Mouse (Mus musculus): ENCODE measurements around the gene Thbs1. TPM values are rescaled to one million over a fixed set of nuclear protein-coding genes. Genes with fewer than 3 reads are reported as not detected.
"Not testable (repeated sequence)": the region's sequence is repeated elsewhere in the genome, so short reads cannot be mapped to it uniquely, and the experiment has no call there.

Thbs1 gene
- polyA plus RNA-seq, 1 experiment = 28.7 TPM

DNA sequence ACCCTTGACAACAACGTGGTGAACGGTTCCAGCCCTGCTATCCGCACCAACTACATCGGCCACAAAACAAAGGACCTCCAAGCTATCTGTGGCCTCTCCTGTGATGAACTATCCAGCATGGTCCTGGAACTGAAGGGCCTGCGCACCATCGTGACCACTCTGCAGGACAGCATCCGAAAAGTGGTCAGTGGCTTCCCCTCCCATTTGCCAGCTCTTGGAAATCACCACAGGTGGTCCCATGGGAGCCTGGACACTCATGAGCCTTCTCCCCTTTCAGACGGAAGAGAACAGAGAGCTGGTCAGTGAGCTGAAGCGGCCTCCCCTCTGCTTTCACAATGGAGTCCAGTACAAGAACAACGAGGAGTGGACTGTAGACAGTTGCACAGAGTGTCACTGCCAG lies 3.0 kb downstream of the Thbs1 start:
- DNase-seq (ENCODE audit: low spot score) = no peak

DNA sequence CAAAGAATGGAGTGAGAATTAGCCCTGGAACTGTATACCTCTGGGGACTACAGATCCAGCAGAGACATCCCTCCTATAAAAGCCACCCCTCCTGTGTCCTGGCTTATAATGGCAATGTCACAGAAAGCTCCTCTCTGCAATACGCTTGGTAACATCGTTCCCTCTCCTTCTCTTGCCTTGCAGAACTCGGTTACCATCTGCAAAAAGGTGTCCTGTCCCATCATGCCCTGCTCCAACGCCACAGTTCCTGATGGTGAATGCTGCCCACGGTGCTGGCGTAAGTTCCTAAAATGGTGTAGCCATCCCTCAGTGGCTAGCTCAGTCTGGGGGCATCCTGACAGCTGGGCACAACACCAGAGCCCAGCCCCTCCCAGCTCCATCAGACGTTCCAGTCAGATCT lies 4.0 kb downstream of the Thbs1 start:
- DNase-seq (ENCODE audit: low spot score) = no peak

DNA sequence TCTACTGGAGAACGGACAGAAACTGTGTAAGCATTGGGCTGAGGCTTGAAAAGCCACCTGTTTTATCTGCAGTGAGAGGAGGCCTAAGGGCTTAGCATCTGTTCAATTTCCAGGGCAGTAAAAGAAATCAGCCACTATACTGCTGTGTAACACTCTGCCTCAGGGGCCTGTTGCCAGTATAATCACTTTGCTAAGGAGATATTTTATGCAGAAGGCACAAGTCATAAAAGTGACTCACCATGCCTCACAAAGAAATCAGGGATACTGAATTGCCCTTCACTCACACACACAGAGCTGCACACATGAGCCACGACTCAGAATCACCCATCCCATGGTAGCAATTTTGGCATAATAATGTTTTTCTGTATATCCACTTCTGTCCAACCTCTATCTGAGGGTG lies 4.5 kb downstream of the Thbs1 start:
- no peak for DNase-seq (ENCODE audit: low spot score)

DNA sequence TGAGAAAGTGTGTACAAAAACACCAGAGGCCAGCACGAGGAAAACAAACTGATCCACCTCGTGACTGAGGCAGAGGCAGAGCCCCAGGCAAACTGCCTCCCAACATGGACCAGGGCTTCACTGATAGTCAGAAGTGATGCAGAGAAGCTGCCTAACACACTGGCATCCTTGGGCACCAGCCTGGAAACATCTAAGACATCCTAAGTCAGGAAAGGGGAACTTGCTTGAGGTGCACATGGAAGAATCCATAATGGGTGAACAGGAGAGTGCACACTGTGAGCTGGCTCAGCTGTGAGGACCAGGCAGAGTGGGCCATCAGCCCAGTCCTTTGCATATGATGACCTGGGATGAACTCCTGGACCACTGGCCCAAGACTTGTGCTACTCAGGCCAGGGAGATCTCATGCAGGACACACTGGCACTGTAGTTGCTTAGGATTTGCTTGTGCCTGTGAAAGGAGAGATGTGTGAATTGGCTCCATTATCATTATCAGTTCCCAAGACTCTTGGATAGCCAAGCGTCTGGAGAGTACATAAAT lies 5.1 kb downstream of the Thbs1 start:
- no peak for DNase-seq (ENCODE audit: low spot score)

DNA sequence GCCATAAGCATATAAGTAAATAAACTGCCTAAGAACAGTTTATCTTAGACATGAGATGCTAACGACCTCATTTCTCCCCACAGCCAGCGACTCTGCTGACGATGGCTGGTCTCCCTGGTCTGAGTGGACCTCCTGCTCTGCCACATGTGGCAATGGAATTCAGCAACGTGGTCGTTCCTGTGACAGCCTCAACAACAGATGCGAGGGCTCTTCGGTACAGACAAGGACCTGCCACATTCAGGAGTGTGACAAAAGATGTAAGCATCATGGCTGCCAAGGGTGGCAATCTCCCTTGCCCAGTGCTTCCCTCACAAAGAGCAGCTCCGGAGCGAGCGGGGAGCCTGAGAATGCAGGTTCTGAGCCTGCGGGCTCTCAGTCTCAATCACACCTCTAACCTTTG lies 5.7 kb downstream of the Thbs1 start:
- DNase-seq (ENCODE audit: low spot score) = no peak

DNA sequence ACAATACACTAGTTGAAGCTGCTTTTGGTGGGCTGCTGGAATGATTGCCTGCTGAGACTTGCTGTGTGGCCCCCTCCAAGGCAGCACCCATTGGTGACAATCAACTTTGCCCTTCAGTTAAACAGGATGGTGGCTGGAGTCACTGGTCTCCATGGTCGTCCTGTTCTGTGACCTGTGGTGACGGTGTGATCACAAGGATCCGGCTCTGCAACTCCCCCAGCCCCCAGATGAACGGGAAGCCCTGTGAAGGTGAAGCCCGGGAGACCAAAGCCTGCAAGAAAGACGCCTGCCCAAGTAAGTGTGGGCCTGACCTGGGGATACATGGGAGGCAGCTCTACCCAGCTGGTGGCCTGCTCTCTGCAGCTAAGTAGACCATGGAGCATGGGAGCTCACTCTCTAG lies 6.4 kb downstream of the Thbs1 start:
- DNase-seq (ENCODE audit: low spot score) = no peak

DNA sequence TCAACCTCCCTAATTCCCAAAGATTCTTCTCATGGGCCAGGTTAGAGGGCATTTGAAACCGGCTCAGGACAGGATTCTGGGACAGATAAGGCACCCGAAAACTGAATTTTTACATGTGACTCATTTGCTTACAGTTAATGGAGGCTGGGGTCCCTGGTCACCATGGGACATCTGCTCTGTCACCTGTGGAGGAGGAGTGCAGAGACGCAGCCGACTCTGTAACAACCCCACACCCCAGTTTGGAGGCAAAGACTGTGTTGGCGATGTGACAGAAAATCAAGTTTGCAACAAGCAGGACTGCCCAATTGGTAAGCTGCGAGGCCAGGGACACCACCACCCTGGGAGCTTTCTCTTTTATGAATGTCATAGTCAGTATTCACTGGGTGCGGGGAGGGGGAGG lies 6.8 kb downstream of the Thbs1 start:
- DNase-seq (ENCODE audit: low spot score) = no peak

DNA sequence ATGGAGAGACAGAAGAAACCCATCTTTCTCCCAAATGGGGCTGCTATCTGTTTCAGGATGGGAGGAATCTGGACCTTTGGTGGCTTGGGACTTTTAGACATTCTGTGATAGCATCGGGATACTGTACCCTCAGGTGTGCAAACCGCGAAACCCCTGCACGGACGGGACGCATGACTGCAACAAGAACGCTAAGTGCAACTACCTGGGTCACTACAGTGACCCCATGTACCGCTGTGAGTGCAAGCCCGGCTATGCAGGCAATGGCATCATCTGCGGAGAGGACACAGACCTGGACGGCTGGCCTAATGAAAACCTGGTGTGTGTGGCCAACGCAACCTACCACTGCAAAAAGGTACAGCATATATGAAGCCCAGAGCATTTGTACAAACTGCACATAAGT lies 8.0 kb downstream of the Thbs1 start:
- no peak for DNase-seq (ENCODE audit: low spot score)

DNA sequence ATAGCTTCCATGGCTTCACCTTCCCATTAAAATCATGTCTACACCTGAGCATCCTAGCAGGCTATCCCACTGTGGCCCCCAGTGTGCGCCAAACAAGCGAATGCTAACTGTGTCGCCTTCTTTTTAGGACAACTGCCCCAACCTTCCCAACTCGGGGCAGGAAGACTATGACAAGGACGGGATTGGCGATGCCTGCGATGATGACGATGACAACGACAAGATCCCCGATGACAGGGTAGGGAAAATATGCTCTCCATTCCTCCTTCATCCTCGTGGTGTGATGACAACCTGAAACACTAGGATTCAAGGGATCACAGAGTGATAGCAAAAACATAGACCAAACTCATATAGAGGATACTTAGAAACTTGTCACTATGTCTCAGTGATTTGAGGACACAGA lies 8.4 kb downstream of the Thbs1 start:
- no peak for DNase-seq (ENCODE audit: low spot score)

DNA sequence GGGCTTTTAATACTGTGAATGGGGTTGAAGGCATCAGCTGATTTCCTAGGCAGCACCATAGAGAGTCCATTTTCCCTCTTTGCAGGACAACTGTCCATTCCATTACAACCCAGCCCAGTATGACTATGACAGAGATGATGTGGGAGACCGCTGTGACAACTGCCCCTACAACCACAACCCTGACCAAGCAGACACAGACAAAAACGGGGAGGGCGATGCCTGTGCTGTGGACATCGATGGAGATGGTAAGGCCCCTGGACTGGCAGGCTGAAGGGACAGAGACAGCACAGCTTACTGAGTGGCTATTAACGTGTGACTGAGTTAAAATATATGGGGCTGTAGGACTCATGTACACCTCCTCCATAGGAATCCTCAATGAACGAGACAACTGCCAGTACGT lies 9.1 kb downstream of the Thbs1 start:
- no peak for DNase-seq (ENCODE audit: low spot score)

DNA sequence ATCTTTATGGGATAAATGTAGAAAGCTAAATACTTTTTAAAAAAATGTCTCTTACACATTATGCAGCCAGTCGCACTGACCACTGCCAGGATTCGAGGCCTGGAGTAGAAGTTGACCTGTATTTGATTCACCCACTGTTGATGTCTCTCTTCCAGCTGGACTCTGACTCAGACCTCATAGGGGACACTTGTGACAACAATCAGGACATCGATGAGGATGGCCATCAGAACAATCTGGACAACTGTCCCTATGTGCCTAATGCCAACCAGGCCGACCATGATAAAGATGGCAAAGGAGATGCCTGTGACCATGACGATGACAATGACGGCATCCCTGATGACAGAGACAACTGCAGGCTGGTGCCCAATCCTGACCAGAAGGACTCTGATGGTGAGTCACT lies 10.6 kb downstream of the Thbs1 start:
- DNase-seq (ENCODE audit: low spot score) = no peak

DNA sequence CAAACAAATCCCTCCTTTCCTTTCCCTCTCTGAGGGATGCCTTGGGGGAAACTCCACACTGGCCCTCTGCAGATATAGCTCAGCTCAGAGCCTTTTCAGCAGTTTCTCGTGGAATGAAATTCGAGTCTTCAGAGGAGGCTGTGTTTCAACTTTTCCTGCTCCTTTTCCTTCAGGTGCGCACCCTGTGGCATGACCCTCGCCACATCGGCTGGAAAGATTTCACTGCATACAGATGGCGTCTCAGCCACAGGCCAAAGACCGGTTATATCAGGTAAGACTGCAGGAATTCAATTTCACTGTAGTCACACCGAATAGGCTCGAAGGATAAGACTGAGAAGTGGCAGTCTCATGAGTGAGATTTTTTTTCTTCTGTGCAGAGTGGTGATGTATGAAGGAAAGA lies 12.1 kb downstream of the Thbs1 start:
- DNase-seq (ENCODE audit: low spot score) = no peak

DNA sequence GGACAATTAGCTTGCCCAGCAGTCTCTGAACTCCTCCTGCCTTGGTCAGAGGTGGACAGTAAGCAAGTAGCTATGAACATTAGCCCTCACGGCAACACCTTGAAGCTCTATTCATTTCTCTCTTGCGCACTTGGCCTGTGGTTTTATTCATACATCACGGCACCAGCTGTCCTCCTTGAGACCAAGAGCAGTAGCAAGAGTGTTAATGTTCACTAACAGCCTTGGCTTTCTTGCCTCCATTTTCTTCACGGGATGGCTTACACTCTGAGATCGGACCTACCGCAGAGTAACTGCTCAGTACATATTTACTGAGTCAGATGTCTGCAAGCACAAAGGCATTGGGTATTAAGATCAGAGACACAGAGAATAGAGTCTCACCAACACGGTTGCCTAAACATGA lies 12.8 kb downstream of the Thbs1 start:
- DNase-seq (ENCODE audit: low spot score) = no peak

DNA sequence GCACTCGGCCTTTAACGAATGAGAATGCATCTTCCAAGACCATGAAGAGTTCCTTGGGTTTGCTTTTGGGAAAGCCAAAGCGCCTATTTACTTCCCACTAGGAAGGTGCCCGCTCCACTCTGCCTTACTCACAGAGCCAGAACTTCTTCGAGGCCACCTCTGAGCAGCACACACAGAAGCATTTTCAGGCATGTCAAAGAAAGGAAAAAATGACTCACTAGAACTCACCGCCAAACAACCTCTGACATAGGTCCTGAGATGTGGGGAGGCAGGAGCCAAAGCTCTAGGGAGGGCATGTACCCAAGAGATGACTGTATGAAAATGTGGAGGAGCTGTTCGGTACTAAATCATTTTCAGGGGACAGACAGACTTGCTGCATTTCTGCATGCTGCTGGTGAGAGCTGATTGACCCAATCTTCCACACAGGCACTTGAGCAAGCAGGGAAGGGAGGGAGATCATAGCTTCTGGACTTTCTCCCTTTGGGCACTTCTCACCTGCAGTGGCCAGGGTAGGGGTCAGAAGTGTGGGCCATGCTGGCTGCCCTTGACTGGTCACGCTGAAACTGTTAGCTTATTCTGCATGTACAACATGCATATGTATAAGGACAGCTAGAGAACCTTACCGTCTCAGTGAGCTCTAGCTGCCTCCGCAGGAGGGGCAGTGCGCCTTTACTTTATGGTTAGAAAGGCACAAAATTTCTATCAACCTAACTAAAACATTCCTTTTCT lies 13.7 kb downstream of the Thbs1 start:
- DNase-seq (ENCODE audit: low spot score) = no peak

DNA sequence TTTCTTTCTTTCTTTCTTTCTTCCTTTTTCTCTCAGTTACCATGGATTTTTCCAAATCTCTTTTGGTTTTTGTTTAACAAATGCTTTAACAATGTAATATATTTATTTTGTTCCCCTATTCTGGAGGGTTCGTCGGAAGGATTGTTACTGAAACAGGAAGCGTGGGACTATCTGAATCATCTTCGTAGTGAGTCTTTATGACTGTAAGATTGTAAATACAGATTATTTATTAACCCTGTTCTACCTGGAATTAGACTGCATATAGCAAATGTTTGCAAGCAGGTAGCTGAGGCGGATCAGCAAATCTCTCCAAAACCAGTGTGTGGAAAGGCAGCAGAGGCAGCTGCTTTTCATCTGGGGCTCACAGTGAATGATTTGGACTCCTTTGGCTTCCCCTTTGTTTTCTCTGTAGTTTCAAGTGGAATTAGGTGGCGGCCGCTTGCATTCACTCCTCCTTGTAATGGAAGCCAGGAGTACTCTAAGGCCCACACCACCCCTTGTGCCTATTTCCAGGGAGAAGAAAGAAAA lies 14.3 kb downstream of the Thbs1 start:
- no peak for DNase-seq (ENCODE audit: low spot score)

DNA sequence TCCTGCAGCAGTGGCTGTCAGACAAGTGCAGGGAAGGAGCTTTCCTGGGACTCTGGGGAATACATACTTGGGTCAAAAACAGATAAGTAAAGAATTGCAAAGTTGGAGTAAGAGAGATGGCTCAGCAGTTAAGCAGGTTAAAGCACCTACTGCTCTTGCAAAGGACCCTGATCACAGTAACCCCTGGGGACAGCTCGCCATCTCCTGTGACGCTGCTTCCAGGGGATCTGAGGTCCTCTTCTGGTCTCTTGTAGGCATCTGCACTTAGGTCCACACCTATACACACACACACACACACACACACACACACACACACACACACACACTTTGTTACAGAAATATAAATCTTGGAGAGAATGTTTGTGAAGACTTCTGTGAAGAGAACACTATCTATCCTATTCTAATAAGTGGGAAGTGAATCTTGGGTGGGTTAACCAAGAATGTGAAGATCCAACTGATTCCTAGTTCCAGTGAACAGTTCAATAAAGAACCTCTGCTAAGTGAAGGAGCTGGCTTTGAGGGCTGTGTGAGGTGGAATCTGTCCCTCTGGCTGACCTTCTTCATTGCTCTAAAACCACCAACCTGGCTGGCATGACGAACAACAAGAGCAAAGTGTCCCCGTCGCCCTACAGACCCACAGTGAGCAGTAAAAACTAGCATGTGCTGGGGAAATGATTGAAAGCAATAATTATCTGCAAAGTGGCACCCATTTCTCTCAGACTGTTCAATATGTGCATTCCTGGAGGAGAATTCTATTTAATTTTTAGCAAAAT lies 16.0 kb downstream of the Thbs1 start:
- DNase-seq (ENCODE audit: low spot score) = no peak

DNA sequence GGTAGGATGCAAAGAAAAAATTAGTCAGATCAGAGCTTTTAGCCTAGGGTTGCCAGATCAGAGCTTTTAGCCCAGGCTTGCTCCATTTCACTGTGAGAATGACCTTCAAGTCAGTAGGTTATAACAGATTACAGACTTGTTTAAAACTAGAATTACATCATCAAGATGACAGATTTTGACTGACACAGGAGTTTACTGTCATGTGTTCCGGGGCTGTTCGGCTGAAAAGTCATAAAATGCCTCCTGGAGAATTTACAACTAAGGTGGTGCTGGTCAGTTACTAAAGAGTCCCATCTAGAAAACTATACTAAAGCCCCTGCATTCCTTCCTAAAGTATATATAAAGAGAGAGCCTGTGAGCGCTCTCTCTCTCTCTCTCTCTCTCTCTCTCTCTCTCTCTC lies 16.6 kb downstream of the Thbs1 start:
- DNase-seq (ENCODE audit: low spot score) = no peak

DNA sequence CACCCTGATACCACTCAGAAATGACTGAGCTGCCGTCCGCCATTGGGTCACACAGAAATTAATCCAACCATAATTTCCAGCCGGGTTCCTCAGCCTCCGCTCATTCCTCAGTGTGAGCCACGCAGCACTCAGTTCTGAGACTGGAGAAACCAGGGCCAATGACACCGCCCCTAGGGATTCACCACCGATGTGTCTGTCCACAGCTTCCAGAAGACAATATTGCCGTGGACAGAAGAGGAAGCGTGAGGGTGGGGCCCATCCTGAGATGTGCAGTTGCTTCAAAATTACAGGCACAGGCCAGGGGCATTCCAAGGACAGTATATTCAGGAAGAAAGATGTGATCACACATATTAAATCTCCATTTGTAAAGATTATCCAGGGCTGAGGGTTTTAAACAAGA lies 25.4 kb downstream of the Thbs1 start:
- DNase-seq (ENCODE audit: low spot score) = no peak

DNA sequence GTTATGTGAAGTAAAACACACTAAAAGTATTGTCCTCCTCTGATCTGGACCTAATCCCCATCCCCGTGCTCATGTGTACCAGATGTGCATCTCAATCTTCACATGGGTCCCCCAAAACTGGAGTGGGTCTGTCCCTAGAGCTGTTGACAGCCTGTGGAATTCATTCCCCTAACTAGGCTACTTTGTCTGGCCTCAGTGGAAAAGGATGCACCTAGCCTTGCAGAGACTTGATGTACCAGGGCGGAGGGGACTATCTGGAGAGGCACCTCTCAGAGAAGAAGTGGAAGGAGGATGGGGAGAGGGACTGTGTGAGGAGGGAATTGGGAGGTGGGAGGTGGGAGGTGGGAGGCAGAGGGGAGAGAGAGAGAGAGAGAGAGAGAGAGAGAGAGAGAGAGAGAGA lies 26.1 kb downstream of the Thbs1 start:
- DNase-seq (ENCODE audit: low spot score) = no peak

DNA sequence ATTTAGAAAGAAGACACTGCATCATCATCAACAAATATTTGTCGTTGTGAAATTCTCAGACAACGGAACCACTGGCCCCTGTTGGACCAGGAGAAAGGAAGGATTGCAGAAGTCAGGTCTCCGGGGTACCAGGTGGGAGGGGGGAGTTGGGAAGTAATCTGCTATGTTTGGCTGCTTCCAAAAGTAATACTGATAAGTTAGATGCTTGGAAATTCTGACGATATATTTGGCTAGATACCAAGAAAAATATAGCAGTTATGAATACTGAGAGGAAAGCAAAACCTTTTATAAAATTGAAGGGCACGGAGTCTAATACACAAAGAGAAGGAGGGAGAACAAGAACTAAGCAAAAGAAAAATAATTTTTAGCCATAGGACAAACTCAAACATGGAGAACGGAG lies 27.6 kb downstream of the Thbs1 start:
- DNase-seq (ENCODE audit: low spot score) = no peak

DNA sequence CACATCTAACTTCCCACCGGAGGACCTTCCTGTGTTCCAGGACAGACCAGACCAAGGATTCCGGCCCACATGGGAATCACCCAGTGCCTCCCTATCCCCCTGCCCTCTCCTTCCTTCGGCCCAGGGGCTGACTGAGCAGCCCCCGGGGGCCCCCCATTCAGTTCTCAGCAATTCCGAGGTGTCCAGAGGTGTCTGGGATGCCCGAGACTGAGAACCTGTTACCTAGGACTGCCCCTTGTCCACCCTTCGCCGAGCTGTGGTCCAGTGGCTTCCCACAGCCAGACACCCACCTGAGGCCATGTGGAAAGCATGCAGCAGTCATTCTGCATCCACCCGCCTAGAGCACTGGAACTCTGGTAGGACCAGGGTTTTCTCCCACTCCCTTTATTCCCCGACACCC lies 30.0 kb downstream of the Thbs1 start:
- DNase-seq (ENCODE audit: low spot score) = no peak

DNA sequence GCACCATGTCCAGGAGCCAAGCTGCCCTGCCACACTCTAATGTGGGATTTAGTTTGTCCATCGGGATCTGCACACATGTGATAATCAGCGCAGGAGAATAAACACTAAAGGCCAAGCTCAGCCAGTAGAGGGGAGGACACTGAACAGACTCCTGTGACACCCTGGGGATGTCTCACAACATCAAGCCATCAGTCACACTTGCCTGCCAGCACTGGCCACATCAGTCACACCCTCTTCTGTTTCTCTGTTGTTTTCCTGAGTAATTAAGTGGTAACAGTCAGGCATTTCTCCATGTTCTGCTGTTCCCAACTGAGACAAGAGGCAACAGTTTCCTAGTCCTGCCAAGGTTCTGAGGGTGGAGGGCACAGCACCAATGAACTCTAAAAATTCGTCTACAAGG lies 36.1 kb downstream of the Thbs1 start:
- not testable (repeated sequence) for DNase-seq (ENCODE audit: low spot score)

All from urinary bladder, adult 2 months (tissue).